Mouse (Mus musculus) erythroblast, embryonic 14.5 days (primary cell): ENCODE results near the gene Cul9. TPM values are rescaled to one million over a fixed set of nuclear protein-coding genes. Genes with fewer than 3 reads are reported as not detected.

ENCODE experiments used
- H3K27me3 ChIP-seq: 2 replicates; pipeline ENCODE4 v1.6.1; 2012; ENCODE audit warnings: inconsistent platforms; ENCODE audit not compliant: control insufficient read depth
- H3K36me3 ChIP-seq: 2 replicates; pipeline ENCODE4 v1.6.1; 2012; ENCODE audit warnings: mild to moderate bottlenecking, inconsistent platforms; ENCODE audit not compliant: control insufficient read depth
- H3K4me1 ChIP-seq: 2 replicates; pipeline ENCODE4 v1.6.1; 2012; ENCODE audit warnings: inconsistent platforms; ENCODE audit not compliant: control insufficient read depth
- H3K4me3 ChIP-seq: replicated peaks from 2 replicates; pipeline ENCODE3; 2012; ENCODE audit warnings: moderate library complexity, mild to moderate bottlenecking, inconsistent platforms
- H3K9me3 ChIP-seq: 2 replicates; pipeline ENCODE4 v1.6.1; 2012; ENCODE audit warnings: low read length, inconsistent platforms, mixed read lengths; ENCODE audit not compliant: control insufficient read depth
- GATA1 ChIP-seq: IDR thresholded peaks from 2 replicates; pipeline ENCODE4 v1.6.1; 2012; ENCODE audit warnings: low read length, inconsistent platforms, mixed read lengths
- TAL1 ChIP-seq: IDR thresholded peaks from 3 replicates; pipeline ENCODE4 v1.6.1; 2012; ENCODE audit warnings: low read length, inconsistent platforms, mixed read lengths
- polyA plus RNA-seq: library from polyadenylated mRNA; stranded (reverse); fragments of >175 nt; gene quantifications from 2 replicates; pipeline ENCODE4 v1.2.3, GENCODE M21; 2012

The Cul9 gene
- polyA plus RNA-seq, 1 experiment, result 0.09 TPM

- H3K9me3 ChIP-seq, result no peaks in the 10 kb centered on the region
- no peak overlapping the region for H3K4me3 ChIP-seq
- no peak for TF ChIP-seq TAL1
- TF ChIP-seq GATA1, result no peak
- H3K27me3 ChIP-seq, result peaks cover 29% of the 10 kb centered on the region
- H3K36me3 ChIP-seq, result no peaks in the 10 kb centered on the region
- H3K4me1 ChIP-seq, result no peaks in the 10 kb centered on the region
Observed at GRCm38 (mm10) chr17:46521174-46521573, 25.0 kb downstream of the Cul9 start.

GRCm38 (mm10) chr17:46520385-46520979, 25.7 kb downstream of the Cul9 start:
- no peaks in the 10 kb centered on the region for H3K36me3 ChIP-seq
- H3K4me1 ChIP-seq, result no peaks in the 10 kb centered on the region
- no peak overlapping the region for H3K4me3 ChIP-seq
- no peaks in the 10 kb centered on the region for H3K9me3 ChIP-seq
- TF ChIP-seq GATA1 (no peak), TAL1 (no peak)
- peaks cover 29% of the 10 kb centered on the region for H3K27me3 ChIP-seq

DNA sequence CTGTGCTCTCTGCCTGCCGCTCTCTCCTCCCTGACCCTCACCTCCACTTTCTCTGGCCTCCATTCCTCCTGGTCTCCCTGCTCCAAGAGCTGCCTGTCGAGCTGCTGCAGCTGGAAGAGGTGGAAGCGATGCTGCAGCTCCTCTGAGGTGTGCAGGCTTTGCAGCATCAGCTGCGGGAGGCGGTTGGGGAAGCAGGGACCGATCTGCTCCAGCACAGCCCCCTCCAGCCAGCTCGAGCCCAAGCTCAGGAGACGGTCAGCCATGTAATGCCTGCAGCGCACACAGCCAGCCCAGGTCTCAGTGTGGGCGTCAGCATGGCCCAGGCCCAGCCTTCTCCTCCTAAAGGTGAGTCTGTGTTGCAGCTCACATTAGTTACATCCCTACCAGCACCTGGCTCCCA, 26.2 kb downstream of the Cul9 start:
- H3K36me3 ChIP-seq, result no peaks in the 10 kb centered on the region
- H3K9me3 ChIP-seq, result no peaks in the 10 kb centered on the region
- peaks cover 29% of the 10 kb centered on the region for H3K27me3 ChIP-seq
- no peaks in the 10 kb centered on the region for H3K4me1 ChIP-seq
- TF ChIP-seq TAL1 (no peak), GATA1 (no peak)
- H3K4me3 ChIP-seq, result no peak overlapping the region

- Histone ChIP-seq H3K9me3 (no peaks in the 10 kb centered on the region), H3K4me3 (no peak overlapping the region), H3K36me3 (no peaks in the 10 kb centered on the region), H3K4me1 (no peaks in the 10 kb centered on the region), H3K27me3 (peaks cover under 1% of the 10 kb centered on the region; the same call in 1 of the 2 replicates)
- TF ChIP-seq TAL1, result no peak
- no peak for TF ChIP-seq GATA1
Observed at GRCm38 (mm10) chr17:46513329-46513728, 32.9 kb downstream of the Cul9 start.

- Histone ChIP-seq H3K4me1 (no peaks in the 10 kb centered on the region), H3K36me3 (no peaks in the 10 kb centered on the region), H3K27me3 (peaks cover 2% of the 10 kb centered on the region; the same call in 1 of the 2 replicates), H3K9me3 (no peaks in the 10 kb centered on the region), H3K4me3 (no peak overlapping the region)
- TF ChIP-seq GATA1, result no peak
- no peak for TF ChIP-seq TAL1
Observed at GRCm38 (mm10) chr17:46511059-46511710, 35.0 kb downstream of the Cul9 start.

- H3K36me3 ChIP-seq, result peaks cover 2% of the 10 kb centered on the region
- H3K27me3 ChIP-seq, result peaks cover 2% of the 10 kb centered on the region; the same call in 1 of the 2 replicates
- H3K9me3 ChIP-seq, result no peaks in the 10 kb centered on the region
- no peak overlapping the region for H3K4me3 ChIP-seq
- TF ChIP-seq TAL1, result no peak
- TF ChIP-seq GATA1, result no peak
- no peaks in the 10 kb centered on the region for H3K4me1 ChIP-seq
Observed at GRCm38 (mm10) chr17:46505617-46506016, 40.6 kb downstream of the Cul9 start.

DNA sequence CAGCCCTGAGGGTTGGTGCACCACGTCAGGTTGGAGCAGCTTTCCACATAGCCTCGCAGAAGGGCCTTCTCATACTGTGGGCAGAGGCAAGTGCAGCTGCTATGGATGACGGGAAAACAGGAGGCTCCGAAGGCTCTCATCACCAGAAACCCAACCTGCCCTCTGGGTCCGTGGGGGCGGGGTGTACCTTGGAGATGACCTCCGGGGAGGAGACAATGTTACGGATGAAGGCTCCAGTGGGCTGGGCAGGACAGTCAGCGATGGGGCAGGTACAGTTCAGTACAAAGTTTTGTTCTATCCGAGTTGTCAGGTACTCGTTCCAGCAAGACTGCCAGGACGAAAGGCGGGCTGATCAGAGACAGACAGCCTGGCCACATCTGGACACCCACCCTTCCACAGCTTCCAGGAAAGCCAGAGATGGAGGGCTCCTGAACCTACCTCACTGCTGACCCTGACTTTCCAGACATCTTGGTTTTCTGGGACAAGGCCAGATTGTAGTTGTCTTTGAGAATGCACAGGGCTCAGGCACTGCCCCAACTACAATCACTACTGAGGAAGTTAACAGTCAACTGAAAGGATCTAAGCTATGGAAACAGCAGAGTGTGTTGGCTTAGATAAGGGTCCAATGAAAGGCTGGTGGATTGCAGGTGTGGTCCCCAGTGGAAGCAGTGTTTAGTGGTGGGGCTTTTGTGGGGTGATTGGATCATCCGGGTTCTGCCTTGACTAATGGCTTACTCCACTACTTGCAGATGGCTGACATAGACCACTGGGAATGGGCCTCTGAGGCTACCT, 42.1 kb downstream of the Cul9 start:
- Histone ChIP-seq H3K36me3 (peaks cover 15% of the 10 kb centered on the region), H3K27me3 (peaks cover 2% of the 10 kb centered on the region; the same call in 1 of the 2 replicates), H3K4me3 (no peak overlapping the region), H3K4me1 (no peaks in the 10 kb centered on the region), H3K9me3 (no peaks in the 10 kb centered on the region)
- TF ChIP-seq GATA1 (no peak), TAL1 (no peak)

DNA sequence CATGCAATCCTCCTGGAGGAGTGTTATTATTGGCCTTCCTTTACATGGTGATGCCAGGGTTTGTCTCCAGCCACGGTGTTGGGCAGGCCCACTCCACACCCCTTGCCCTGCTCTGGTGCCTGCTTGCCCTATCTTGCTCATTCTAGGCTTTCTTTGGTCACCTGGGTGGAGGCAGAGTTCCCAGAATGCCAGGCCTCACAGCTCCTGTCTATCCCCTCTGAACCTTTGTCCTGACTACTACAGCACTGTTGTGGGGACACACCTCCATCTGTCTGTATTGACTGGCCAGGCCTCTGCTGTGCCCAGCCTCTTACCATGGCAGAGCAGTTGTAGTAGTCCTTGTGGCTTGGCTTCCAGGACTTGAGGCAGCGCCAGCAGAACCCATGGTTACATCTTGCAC, 43.4 kb downstream of the Cul9 start:
- Histone ChIP-seq H3K27me3 (no peaks in the 10 kb centered on the region), H3K4me1 (peaks cover 6% of the 10 kb centered on the region), H3K4me3 (no peak overlapping the region), H3K36me3 (peaks cover 24% of the 10 kb centered on the region), H3K9me3 (no peaks in the 10 kb centered on the region)
- TF ChIP-seq TAL1, result no peak
- no peak for TF ChIP-seq GATA1

- peaks cover 24% of the 10 kb centered on the region for H3K36me3 ChIP-seq
- H3K4me3 ChIP-seq, result no peak overlapping the region
- peaks cover 30% of the 10 kb centered on the region for H3K4me1 ChIP-seq
- peaks cover 16% of the 10 kb centered on the region for H3K27me3 ChIP-seq
- no peaks in the 10 kb centered on the region for H3K9me3 ChIP-seq
- TF ChIP-seq GATA1 (no peak), TAL1 (no peak)
Observed at GRCm38 (mm10) chr17:46497956-46498355, 48.2 kb downstream of the Cul9 start.
